Mouse (Mus musculus) cerebellum, adult 9-10 months (tissue): ENCODE data around the gene Prokr1.
"Not testable (repeated sequence)": the region's sequence is repeated elsewhere in the genome, so short reads cannot be mapped to it uniquely, and the experiment has no call there.

Source experiments
- DNase-seq: peaks from one replicate; pipeline ENCODE4 v3.0.0; 2022

Gene Prokr1

GRCm38 (mm10) chr6:87590394-87591281 lies at the start of gene Prokr1:
Gene Prokr1, minus strand, starts transcription at chr6:87590743.
- DNase-seq: no peak

GRCm38 (mm10) chr6:87638134-87638660 lies 47.7 kb upstream of the Prokr1 start:
- no peak for DNase-seq

GRCm38 (mm10) chr6:87632176-87632575 lies 41.6 kb upstream of the Prokr1 start:
- DNase-seq: no peak

- DNase-seq: not testable (repeated sequence)
These were observed 38.4 kb upstream of the Prokr1 start for GRCm38 (mm10) chr6:87628936-87629335.

GRCm38 (mm10) chr6:87623151-87623550 lies 32.6 kb upstream of the Prokr1 start:
- DNase-seq: no peak

- DNase-seq: peak; percentile 8
These were observed 30.7 kb upstream of the Prokr1 start for GRCm38 (mm10) chr6:87621281-87621680.

- DNase-seq: no peak
These were observed 27.5 kb upstream of the Prokr1 start for GRCm38 (mm10) chr6:87618021-87618420.

GRCm38 (mm10) chr6:87615696-87616083 lies 25.1 kb upstream of the Prokr1 start:
- DNase-seq: no peak

- DNase-seq: no peak
These were observed 24.5 kb upstream of the Prokr1 start for GRCm38 (mm10) chr6:87614794-87615695.

GRCm38 (mm10) chr6:87599825-87600224 lies 9.3 kb upstream of the Prokr1 start:
- DNase-seq: no peak

GRCm38 (mm10) chr6:87597116-87597833 lies 6.7 kb upstream of the Prokr1 start:
- DNase-seq: no peak

GRCm38 (mm10) chr6:87594188-87594587 lies 3.6 kb upstream of the Prokr1 start:
- DNase-seq: no peak

GRCm38 (mm10) chr6:87589718-87590393 lies 687 bp downstream of the Prokr1 start:
- no peak for DNase-seq

- DNase-seq: no peak
These were observed 6.6 kb downstream of the Prokr1 start for GRCm38 (mm10) chr6:87583991-87584390.

- DNase-seq: no peak
These were observed 7.3 kb downstream of the Prokr1 start for GRCm38 (mm10) chr6:87583183-87583611.

- no peak for DNase-seq
These were observed 8.1 kb downstream of the Prokr1 start for GRCm38 (mm10) chr6:87582456-87582855.

GRCm38 (mm10) chr6:87581581-87581980 lies 9.0 kb downstream of the Prokr1 start:
- DNase-seq: no peak

- no peak for DNase-seq
These were observed 9.5 kb downstream of the Prokr1 start for GRCm38 (mm10) chr6:87581071-87581470.

GRCm38 (mm10) chr6:87578247-87578646 lies 12.3 kb downstream of the Prokr1 start:
- no peak for DNase-seq

- DNase-seq: no peak
These were observed 13.8 kb downstream of the Prokr1 start for GRCm38 (mm10) chr6:87576648-87577330.

- not testable (repeated sequence) for DNase-seq
These were observed 18.7 kb downstream of the Prokr1 start for GRCm38 (mm10) chr6:87571863-87572262.
